Mouse (Mus musculus): ENCODE results near the gene 9030025P20Rik.
"Not testable (repeated sequence)": the region's sequence is repeated elsewhere in the genome, so short reads cannot be mapped to it uniquely, and the experiment has no call there.

DNA sequence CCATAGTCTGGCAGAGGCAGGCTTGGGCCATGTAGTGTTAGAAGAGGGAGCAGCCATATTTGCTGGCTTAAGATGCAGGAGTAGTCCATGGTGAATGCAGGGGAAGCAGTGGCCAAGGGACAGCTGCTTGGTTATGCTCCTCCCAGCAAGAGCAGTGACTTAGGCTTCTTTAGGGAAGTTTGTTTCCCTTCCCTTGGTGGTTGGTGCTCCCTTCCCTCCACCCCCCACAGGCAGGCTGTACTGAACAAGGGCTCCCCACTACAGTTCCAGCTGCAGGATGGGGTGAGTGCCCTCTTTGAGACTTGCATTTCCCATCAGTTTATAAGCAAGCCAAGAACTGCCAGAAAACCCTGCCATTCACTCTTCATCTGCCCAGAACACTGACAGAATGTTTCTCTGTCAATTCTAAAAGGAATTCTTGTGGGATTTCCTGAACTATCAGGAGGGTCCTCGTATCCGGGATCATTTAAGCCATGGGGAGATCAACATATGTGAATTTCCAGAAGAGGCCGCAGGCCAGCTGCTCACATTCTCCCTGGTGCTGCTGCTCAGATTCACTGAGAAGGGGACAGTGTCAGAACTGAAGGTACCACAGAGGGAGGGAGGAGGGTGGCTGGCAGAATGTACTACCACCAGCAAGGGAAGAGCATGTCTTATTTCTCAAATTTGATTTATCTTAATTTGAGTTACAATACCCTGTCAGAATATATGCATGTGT is 43.4 kb downstream of the 9030025P20Rik start:
- TF ChIP-seq CTCF (conservative IDR thresholded peaks at IDR 0.05; ENCODE audit: low read length); NANOG (IDR thresholded peaks at IDR 0.05; ENCODE audit: borderline replicate concordance, low read length): not testable (repeated sequence)

Measured in E14TG2a.4 (cell line).